In the genomic region with DNA sequence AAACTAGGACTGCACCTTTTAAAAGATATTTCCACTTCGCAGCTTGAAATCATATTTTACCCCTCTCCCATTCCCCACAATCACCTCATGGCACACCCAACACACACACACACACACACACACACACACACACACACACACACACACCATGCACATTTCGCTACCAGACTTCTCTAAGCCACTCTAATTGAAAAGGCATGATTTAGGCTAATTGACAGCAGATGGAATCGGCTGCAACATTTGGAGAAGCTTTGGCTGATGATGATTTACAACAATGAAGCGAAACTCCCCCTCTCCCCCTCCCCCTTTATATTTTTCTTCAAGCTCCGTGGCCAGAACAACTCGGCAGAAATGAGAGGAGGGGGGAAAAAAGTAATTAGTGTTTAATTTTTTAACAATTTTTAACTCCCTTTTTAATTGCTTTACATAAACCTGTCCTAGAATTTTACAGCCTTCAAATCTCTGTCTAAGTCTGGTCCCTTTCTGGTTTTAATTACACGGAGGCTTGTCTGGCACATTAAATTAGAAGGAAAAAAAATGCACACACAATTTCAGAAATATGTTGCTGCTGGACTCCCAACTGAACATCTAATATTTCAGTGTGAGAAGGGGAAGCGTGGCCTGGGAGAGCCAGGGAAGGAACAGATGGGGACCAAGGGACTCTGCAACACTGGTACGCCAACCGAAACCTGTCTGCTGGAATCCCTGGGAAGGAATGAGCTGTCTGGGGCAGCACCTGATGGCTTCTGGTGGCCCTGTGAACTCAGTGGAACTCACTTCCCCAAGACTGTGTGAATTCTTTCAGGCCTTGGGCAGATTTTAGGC, we compare ENCODE assay signal across 14 mouse cellular contexts.
DNase-seq lines count a peak whose midpoint lies in the region; ATAC-seq lines count a peak whose summit lies in the region.
"Had no signal": no experiment of that assay in that cellular context is flagged by ENCODE, and none has a peak within 500 bp of the region (broad histone marks: within the 10 kb centered on the region; RNA-seq: fewer than 3 reads in every experiment).

No protein-coding gene starts in this region.

- no peaks in the 10 kb centered on the region for H3K27me3 ChIP-seq in forebrain, embryonic 15.5 days
- H3K27me3 ChIP-seq in limb, embryonic 15.5 days, result peaks cover 4% of the 10 kb centered on the region; the same call in 1 of the 2 replicates

- no peak overlapping the region for H3K4me3 ChIP-seq in forebrain, embryonic 15.5 days
- H3K4me3 ChIP-seq in limb, embryonic 15.5 days, result no peak overlapping the region
- H3K4me3 ChIP-seq: liver, embryonic 12.5 days had no signal

- peak; percentile 61 for ATAC-seq in forebrain, embryonic 15.5 days (replicated peaks)
- no peak for ATAC-seq in limb, embryonic 15.5 days (ENCODE audit: insufficient number of reproducible peaks, low FRiP score, low TSS enrichment, low read depth)
- ATAC-seq: liver, embryonic 12.5 days had no signal

- peak; percentile 84 for DNase-seq in NIH3T3 (ENCODE audit: low read depth)
- DNase-seq in embryo, embryonic 10.5 days (ENCODE audit: low spot score), result peak; percentile 87
- DNase-seq in spleen, postnatal 14 days (ENCODE audit: low spot score in 2 of 2), result no peak
- DNase-seq in adrenal gland, postnatal 25 days, result no peak
- no peak for DNase-seq in spleen, postnatal 36 days (ENCODE audit: low spot score in 2 of 2)
- no peak for DNase-seq in cerebellum, adult 11-12 months
- DNase-seq: adrenal gland, postnatal 36 days; gastrocnemius, postnatal 36 days; heart, postnatal 10 days; kidney, postnatal 14 days; lung, postnatal 4 days had no signal

- H3K9me3 ChIP-seq in forebrain, embryonic 15.5 days, result no peaks in the 10 kb centered on the region
- no peaks in the 10 kb centered on the region for H3K9me3 ChIP-seq in limb, embryonic 15.5 days
- H3K9me3 ChIP-seq: liver, embryonic 12.5 days had no signal

- H3K36me3 ChIP-seq in forebrain, embryonic 15.5 days, result no peaks in the 10 kb centered on the region
- H3K36me3 ChIP-seq in limb, embryonic 15.5 days, result no peaks in the 10 kb centered on the region
- H3K36me3 ChIP-seq: liver, embryonic 12.5 days had no signal

- no peak overlapping the region for H3K9ac ChIP-seq in forebrain, embryonic 15.5 days (replicated peaks)
- no peak overlapping the region for H3K9ac ChIP-seq in limb, embryonic 15.5 days
- H3K9ac ChIP-seq: liver, embryonic 12.5 days had no signal

- H3K4me2 ChIP-seq in forebrain, embryonic 15.5 days (replicated peaks), result peak overlapping the region; percentile 4; the same call in 1 of the 2 replicates
- H3K4me2 ChIP-seq in limb, embryonic 15.5 days, result no peak overlapping the region
- H3K4me2 ChIP-seq: liver, embryonic 12.5 days had no signal

- peak overlapping the region; percentile 76 for H3K27ac ChIP-seq in forebrain, embryonic 15.5 days (replicated peaks)
- H3K27ac ChIP-seq in limb, embryonic 15.5 days, result peak overlapping the region; percentile 65
- H3K27ac ChIP-seq: liver, embryonic 12.5 days had no signal

- 24% methylated on average over 10 of the region's 10 CpGs for WGBS in forebrain, embryonic 15.5 days
- WGBS in limb, embryonic 15.5 days, result 22% methylated on average over 10 of the region's 10 CpGs

- H3K4me1 ChIP-seq in forebrain, embryonic 15.5 days, result peaks cover 49% of the 10 kb centered on the region
- peaks cover 41% of the 10 kb centered on the region for H3K4me1 ChIP-seq in limb, embryonic 15.5 days

Comparison
In these comparisons a context has a peak if more than half of its experiments do, and no peak if none do; other contexts are left out.
1. DNase-seq: peak in NIH3T3 (single experiment) and embryo, embryonic 10.5 days (single experiment); none in spleen, postnatal 14 days (0 of 2), adrenal gland, postnatal 25 days (single experiment), spleen, postnatal 36 days (0 of 2) and cerebellum, adult 11-12 months (single experiment).